Mouse (Mus musculus) MEL (cell line): ENCODE results near the gene Krt7.

ENCODE experiments used
- CTCF ChIP-seq, 3 experiments: IDR thresholded peaks in 2 of 3; conservative IDR thresholded peaks in 1 of 3; 2 replicates each; pipeline ENCODE4 v1.5.1; 2011 to 2012; ENCODE audit warnings: low read length in 3 of 3, low read depth in 2 of 3, mild to moderate bottlenecking in 2 of 3, improper control_type of control experiment in 1 of 3, inconsistent platforms in 1 of 3, mixed read lengths in 1 of 3, moderate library complexity in 1 of 3; ENCODE audit not compliant: control insufficient read depth in 1 of 3, insufficient read depth in 1 of 3, poor library complexity in 1 of 3, severe bottlenecking in 1 of 3
- ELF1 ChIP-seq: IDR thresholded peaks from 2 replicates; pipeline ENCODE4 v1.6.1; 2014; ENCODE audit warnings: low read depth, mild to moderate bottlenecking, inconsistent platforms, low read length, improper control_type of control experiment, moderate library complexity
- GABPA ChIP-seq: IDR thresholded peaks from 2 replicates; pipeline ENCODE4 v1.6.1; 2012; ENCODE audit warnings: low read depth, mild to moderate bottlenecking, inconsistent platforms, low read length, improper control_type of control experiment, moderate library complexity
- JUND ChIP-seq: IDR thresholded peaks from 2 replicates; pipeline ENCODE4 v1.6.1; 2011; ENCODE audit warnings: low read depth, mild to moderate bottlenecking, improper control_type of control experiment, low read length
- MAFK ChIP-seq: IDR thresholded peaks from 2 replicates; pipeline ENCODE4 v1.6.1; 2011; ENCODE audit warnings: low read depth, mild to moderate bottlenecking, low read length, improper control_type of control experiment, borderline replicate concordance
- MEF2A ChIP-seq: IDR thresholded peaks from 2 replicates; pipeline ENCODE4 v1.6.1; 2014; ENCODE audit warnings: low read depth, mild to moderate bottlenecking, inconsistent platforms, low read length, improper control_type of control experiment; ENCODE audit not compliant: poor library complexity, insufficient replicate concordance, severe bottlenecking; ENCODE audit errors: extremely low read depth
- POLR2A ChIP-seq, 2 experiments: IDR thresholded peaks; 2 replicates each; pipeline ENCODE4 v1.6.1; 2011 to 2012; ENCODE audit warnings: low read length in 2 of 2, mild to moderate bottlenecking in 2 of 2, control low read depth in 1 of 2, improper control_type of control experiment in 1 of 2, low read depth in 1 of 2, moderate library complexity in 1 of 2; ENCODE audit not compliant: control insufficient read depth in 1 of 2, insufficient read depth in 1 of 2, poor library complexity in 1 of 2
- POLR2AphosphoS5 ChIP-seq: IDR thresholded peaks from 2 replicates; pipeline ENCODE4 v1.6.1; 2012; ENCODE audit warnings: low read depth, borderline replicate concordance, mild to moderate bottlenecking, inconsistent platforms, low read length, moderate library complexity, mixed read lengths
- RCOR1 ChIP-seq: IDR thresholded peaks from 2 replicates; pipeline ENCODE4 v1.6.1; 2012; ENCODE audit warnings: low read depth, mild to moderate bottlenecking, inconsistent platforms, low read length, improper control_type of control experiment
- SMC3 ChIP-seq: IDR thresholded peaks from 2 replicates; pipeline ENCODE4 v1.6.1; 2011; ENCODE audit warnings: low read depth, low read length, improper control_type of control experiment
- TBP ChIP-seq: IDR thresholded peaks from 2 replicates; pipeline ENCODE4 v1.8.0; 2011; ENCODE audit warnings: low read depth, low read length, improper control_type of control experiment
- USF1 ChIP-seq: IDR thresholded peaks from 2 replicates; pipeline ENCODE4 v1.6.1; 2014; ENCODE audit warnings: low read depth, mild to moderate bottlenecking, inconsistent platforms, low read length, improper control_type of control experiment, moderate library complexity
- ZKSCAN1 ChIP-seq: IDR thresholded peaks from 2 replicates; pipeline ENCODE4 v1.6.1; 2012; ENCODE audit warnings: low read depth, mild to moderate bottlenecking, inconsistent platforms, low read length, improper control_type of control experiment, moderate library complexity

GRCm38 (mm10) chr15:101424914-101425313 lies 14.1 kb downstream of the Krt7 start:
- TF ChIP-seq CTCF (IDR thresholded peaks at IDR 0.05 in 2 of 3, conservative IDR thresholded peaks at IDR 0.05 in 1 of 3; ENCODE audit: control insufficient read depth in 1 of 3, insufficient read depth in 1 of 3, low read depth in 2 of 3, low read length in 3 of 3, poor library complexity in 1 of 3, severe bottlenecking in 1 of 3) (no peak), POLR2A (IDR thresholded peaks at IDR 0.05; ENCODE audit: control insufficient read depth in 1 of 2, insufficient read depth in 1 of 2, low read depth in 1 of 2, low read length in 2 of 2, poor library complexity in 1 of 2) (no peak), MAFK (no peak), MEF2A (no peak), RCOR1 (no peak), JUND (no peak), USF1 (no peak), ZKSCAN1 (no peak), POLR2AphosphoS5 (no peak), TBP (no peak), GABPA (no peak), ELF1 (no peak), SMC3 (no peak)
